Mouse (Mus musculus): ENCODE data around the gene Trim56. TPM values are rescaled to one million over a fixed set of nuclear protein-coding genes. Genes with fewer than 3 reads are reported as not detected.

Gene Trim56
- polyA plus RNA-seq, 1 experiment: 5.9 TPM

GRCm38 (mm10) chr5:137140836-137141235 is 24.8 kb upstream of the Trim56 start:
- Histone ChIP-seq H3K4me3 (no peak overlapping the region), H3K36me3 (ENCODE audit: control insufficient read depth, insufficient read depth) (no peaks in the 10 kb centered on the region)

DNA sequence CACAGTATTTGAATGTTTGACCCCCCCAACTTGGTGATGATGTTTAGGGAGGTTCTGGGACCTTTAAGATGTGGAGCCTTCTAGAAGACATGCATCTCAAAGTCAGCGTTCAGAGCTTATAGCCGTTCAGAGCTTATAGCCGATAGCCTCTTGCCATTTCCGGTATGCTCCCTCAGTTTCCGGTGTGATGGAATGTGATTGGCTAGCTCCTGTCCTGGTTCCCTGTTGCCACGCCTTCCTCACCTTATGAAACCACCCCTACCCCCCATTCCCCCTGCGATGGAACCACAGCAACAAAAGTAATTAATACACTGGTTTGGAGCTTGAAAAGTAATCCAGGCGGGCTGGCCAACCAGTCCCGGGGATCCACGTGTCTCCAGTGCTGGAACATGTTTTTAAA is 23.0 kb upstream of the Trim56 start:
- TF ChIP-seq USF1 (IDR thresholded peaks at IDR 0.05; ENCODE audit: low read depth) (no peak), TCF12 (IDR thresholded peaks at IDR 0.05; ENCODE audit: insufficient read depth, poor library complexity, severe bottlenecking) (no peak), MYOG (IDR thresholded peaks at IDR 0.05; ENCODE audit: control insufficient read depth in 1 of 3, insufficient read depth in 1 of 3, insufficient read length in 2 of 3, low read depth in 2 of 3) (no peak), SRF (IDR thresholded peaks at IDR 0.05; ENCODE audit: control insufficient read depth, insufficient read length, low read depth) (no peak), MAX (IDR thresholded peaks at IDR 0.05; ENCODE audit: low read depth) (no peak), REST (IDR thresholded peaks at IDR 0.05; ENCODE audit: insufficient read depth, insufficient read length) (no peak), POLR2A (IDR thresholded peaks at IDR 0.05; ENCODE audit: insufficient read length, low read depth) (no peak), POLR2AphosphoS2 (IDR thresholded peaks at IDR 0.05; ENCODE audit: insufficient read length, low read depth) (no peak), CEBPB (IDR thresholded peaks at IDR 0.05; ENCODE audit: insufficient read depth, poor library complexity, severe bottlenecking) (no peak), TCF3 (IDR thresholded peaks at IDR 0.05; ENCODE audit: insufficient read length, low read depth) (no peak), E2F4 (IDR thresholded peaks at IDR 0.05; ENCODE audit: insufficient read depth) (no peak), MYOD1 (IDR thresholded peaks at IDR 0.05; ENCODE audit: control insufficient read depth in 1 of 3, insufficient read length in 2 of 3, low read depth in 2 of 3) (no peak)
- H3ac ChIP-seq (ENCODE audit: control insufficient read depth, insufficient read length): no peak overlapping the region
- H3K27me3 ChIP-seq (ENCODE audit: control insufficient read depth, insufficient read depth, insufficient read length): peaks cover 12% of the 10 kb centered on the region
- H3K79me2 ChIP-seq (ENCODE audit: control insufficient read depth, insufficient read depth): no peaks in the 10 kb centered on the region
- H3K4me3 ChIP-seq: no peak overlapping the region
- H3K4me2 ChIP-seq (ENCODE audit: low read depth): no peak overlapping the region
- H3K36me3 ChIP-seq (ENCODE audit: control insufficient read depth, insufficient read depth): no peaks in the 10 kb centered on the region

More at GRCm38 (mm10) chr5:137140836-137141235, 24.8 kb upstream of the Trim56 start:
- TF ChIP-seq SRF (IDR thresholded peaks at IDR 0.05; ENCODE audit: control insufficient read depth, insufficient read length, low read depth) (no peak), POLR2A (IDR thresholded peaks at IDR 0.05; ENCODE audit: insufficient read length, low read depth) (no peak), E2F4 (IDR thresholded peaks at IDR 0.05; ENCODE audit: insufficient read depth) (no peak)
- peaks cover 12% of the 10 kb centered on the region for H3K27me3 ChIP-seq (ENCODE audit: control insufficient read depth, insufficient read depth, insufficient read length)
- no peak overlapping the region for H3K4me2 ChIP-seq (ENCODE audit: low read depth)
- H3ac ChIP-seq (ENCODE audit: control insufficient read depth, insufficient read length): no peak overlapping the region
- H3K79me2 ChIP-seq (ENCODE audit: control insufficient read depth, insufficient read depth): no peaks in the 10 kb centered on the region

DNA sequence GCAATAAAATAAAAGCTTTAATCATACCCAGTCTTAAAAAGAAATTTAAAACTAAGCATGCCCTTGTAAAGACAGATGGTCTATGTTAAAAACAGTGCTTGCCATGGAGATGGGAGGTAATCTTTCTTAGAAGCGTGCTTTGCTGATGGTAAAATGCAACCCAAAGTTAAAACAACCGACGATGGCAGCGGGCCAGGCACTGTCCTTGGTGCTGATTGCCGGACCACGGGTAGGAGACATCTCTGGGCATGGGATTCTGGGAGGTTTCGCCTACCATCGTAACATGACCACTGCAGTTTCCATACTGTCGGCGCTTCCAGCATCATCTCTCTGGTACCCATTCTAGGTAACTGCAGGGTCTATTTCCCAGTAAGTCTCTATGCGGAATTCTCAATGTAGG is 18.9 kb upstream of the Trim56 start:
- Histone ChIP-seq H3K27me3 (ENCODE audit: control insufficient read depth, insufficient read depth, insufficient read length) (peaks cover 12% of the 10 kb centered on the region), H3K79me2 (ENCODE audit: control insufficient read depth, insufficient read depth) (no peaks in the 10 kb centered on the region), H3K4me2 (ENCODE audit: low read depth) (no peak overlapping the region), H3K4me3 (no peak overlapping the region), H3ac (ENCODE audit: control insufficient read depth, insufficient read length) (no peak overlapping the region), H3K36me3 (ENCODE audit: control insufficient read depth, insufficient read depth) (no peaks in the 10 kb centered on the region)
- TF ChIP-seq POLR2AphosphoS2 (IDR thresholded peaks at IDR 0.05; ENCODE audit: insufficient read length, low read depth): no peak
- no peak for TF ChIP-seq TCF3 (IDR thresholded peaks at IDR 0.05; ENCODE audit: insufficient read length, low read depth)
- TF ChIP-seq SRF (IDR thresholded peaks at IDR 0.05; ENCODE audit: control insufficient read depth, insufficient read length, low read depth): no peak
- peak; percentile 89 for TF ChIP-seq REST (IDR thresholded peaks at IDR 0.05; ENCODE audit: insufficient read depth, insufficient read length)

DNA sequence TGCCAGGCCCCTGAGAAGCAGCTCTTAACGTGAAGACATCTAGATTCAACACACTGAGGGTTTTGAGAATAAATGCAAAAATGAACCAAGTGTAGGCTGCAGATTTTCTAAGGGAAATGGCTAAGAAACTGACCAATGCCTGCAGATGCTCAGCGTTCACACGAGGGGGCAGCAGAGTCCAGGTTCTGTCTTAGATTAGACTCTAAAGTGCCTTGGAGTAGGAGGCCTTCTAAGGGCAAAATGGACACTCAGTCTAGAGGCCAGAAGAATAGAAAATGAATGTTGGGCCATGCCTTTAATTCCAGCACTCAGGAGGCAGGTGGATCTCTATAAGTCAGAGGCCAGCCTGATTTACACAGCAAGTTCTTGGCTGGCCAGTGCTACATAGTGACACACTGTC is 15.5 kb upstream of the Trim56 start:
- Histone ChIP-seq H3K27me3 (ENCODE audit: control insufficient read depth, insufficient read depth, insufficient read length) (no peaks in the 10 kb centered on the region), H3K36me3 (ENCODE audit: control insufficient read depth, insufficient read depth) (no peaks in the 10 kb centered on the region)
- TF ChIP-seq REST (IDR thresholded peaks at IDR 0.05; ENCODE audit: insufficient read depth, insufficient read length): no peak
- TF ChIP-seq MYOG (IDR thresholded peaks at IDR 0.05; ENCODE audit: control insufficient read depth in 1 of 3, insufficient read depth in 1 of 3, insufficient read length in 2 of 3, low read depth in 2 of 3): no peak
- TF ChIP-seq SRF (IDR thresholded peaks at IDR 0.05; ENCODE audit: control insufficient read depth, insufficient read length, low read depth): no peak
- TF ChIP-seq MYOD1 (IDR thresholded peaks at IDR 0.05; ENCODE audit: control insufficient read depth in 1 of 3, insufficient read length in 2 of 3, low read depth in 2 of 3): no peak
- TF ChIP-seq TCF3 (IDR thresholded peaks at IDR 0.05; ENCODE audit: insufficient read length, low read depth): no peak
- TF ChIP-seq CEBPB (IDR thresholded peaks at IDR 0.05; ENCODE audit: insufficient read depth, poor library complexity, severe bottlenecking): no peak
- TF ChIP-seq USF1 (IDR thresholded peaks at IDR 0.05; ENCODE audit: low read depth): no peak
- no peak for TF ChIP-seq E2F4 (IDR thresholded peaks at IDR 0.05; ENCODE audit: insufficient read depth)
- TF ChIP-seq TCF12 (IDR thresholded peaks at IDR 0.05; ENCODE audit: insufficient read depth, poor library complexity, severe bottlenecking): no peak
- TF ChIP-seq POLR2AphosphoS2 (IDR thresholded peaks at IDR 0.05; ENCODE audit: insufficient read length, low read depth): no peak
- no peak for TF ChIP-seq POLR2A (IDR thresholded peaks at IDR 0.05; ENCODE audit: insufficient read length, low read depth)
- TF ChIP-seq MAX (IDR thresholded peaks at IDR 0.05; ENCODE audit: low read depth): no peak

GRCm38 (mm10) chr5:137129281-137129680 is 13.3 kb upstream of the Trim56 start:
- Histone ChIP-seq H3K4me3 (no peak overlapping the region), H3ac (ENCODE audit: control insufficient read depth, insufficient read length) (no peak overlapping the region), H3K79me2 (ENCODE audit: control insufficient read depth, insufficient read depth) (no peaks in the 10 kb centered on the region), H3K27me3 (ENCODE audit: control insufficient read depth, insufficient read depth, insufficient read length) (no peaks in the 10 kb centered on the region), H3K36me3 (ENCODE audit: control insufficient read depth, insufficient read depth) (no peaks in the 10 kb centered on the region), H3K4me2 (ENCODE audit: low read depth) (no peak overlapping the region)
- TF ChIP-seq USF1 (IDR thresholded peaks at IDR 0.05; ENCODE audit: low read depth) (no peak), E2F4 (IDR thresholded peaks at IDR 0.05; ENCODE audit: insufficient read depth) (no peak), MYOG (IDR thresholded peaks at IDR 0.05; ENCODE audit: control insufficient read depth in 1 of 3, insufficient read depth in 1 of 3, insufficient read length in 2 of 3, low read depth in 2 of 3) (no peak), TCF3 (IDR thresholded peaks at IDR 0.05; ENCODE audit: insufficient read length, low read depth) (no peak)

More for the DNA sequence above, 15.5 kb upstream of the Trim56 start:
- Histone ChIP-seq H3K4me2 (ENCODE audit: low read depth) (no peak overlapping the region), H3K4me3 (no peak overlapping the region), H3K79me2 (ENCODE audit: control insufficient read depth, insufficient read depth) (no peaks in the 10 kb centered on the region), H3ac (ENCODE audit: control insufficient read depth, insufficient read length) (no peak overlapping the region)
